Mouse (Mus musculus): ENCODE measurements around the gene Rell1. TPM values are rescaled to one million over a fixed set of nuclear protein-coding genes. Genes with fewer than 3 reads are reported as not detected.

The Rell1 gene
- total and polyA plus RNA-seq, 2 experiments: 5.7 to 8.4 TPM

GRCm38 (mm10) chr5:63936740-63937139, 32.0 kb downstream of the Rell1 start:
- H3K27me3 ChIP-seq (ENCODE audit: control insufficient read depth, insufficient read depth, low read length): no peaks in the 10 kb centered on the region
- H3K4me3 ChIP-seq (ENCODE audit: insufficient read depth, low read depth, low read length): no peak overlapping the region
- no peak for TF ChIP-seq CTCF (IDR thresholded peaks at IDR 0.05; ENCODE audit: low read depth, low read length)
- no peak for TF ChIP-seq POLR2A (IDR thresholded peaks at IDR 0.05; ENCODE audit: extremely low read depth, insufficient read depth, low read length)
- H3K79me2 ChIP-seq (ENCODE audit: control insufficient read depth, insufficient read depth, low read length): peaks cover 10% of the 10 kb centered on the region; the same call in 1 of the 2 replicates
- H3K36me3 ChIP-seq (ENCODE audit: control insufficient read depth, insufficient read depth, low read length): peaks cover 2% of the 10 kb centered on the region; the same call in 1 of the 2 replicates
- WGBS: 17% methylated on average over 6 of the region's 6 CpGs
- H3K4me1 ChIP-seq (ENCODE audit: control insufficient read depth, insufficient read depth, low read length): peaks cover 22% of the 10 kb centered on the region
- peak overlapping the region; percentile 75 for H3K27ac ChIP-seq (replicated peaks; ENCODE audit: insufficient read depth, low read depth, low read length)
- H3K9ac ChIP-seq (ENCODE audit: low read depth, low read length): no peak overlapping the region
- DNase-seq (ENCODE audit: extremely low read depth, low read depth, low spot score): peak; percentile 98

- Histone ChIP-seq H3K27ac (replicated peaks; ENCODE audit: insufficient read depth, low read depth, low read length) (no peak overlapping the region), H3K36me3 (ENCODE audit: control insufficient read depth, insufficient read depth, low read length) (peaks cover 2% of the 10 kb centered on the region; the same call in 1 of the 2 replicates), H3K27me3 (ENCODE audit: control insufficient read depth, insufficient read depth, low read length) (no peaks in the 10 kb centered on the region), H3K4me1 (ENCODE audit: control insufficient read depth, insufficient read depth, low read length) (peaks cover 22% of the 10 kb centered on the region), H3K9ac (ENCODE audit: low read depth, low read length) (no peak overlapping the region), H3K79me2 (ENCODE audit: control insufficient read depth, insufficient read depth, low read length) (peaks cover 6% of the 10 kb centered on the region; the same call in 1 of the 2 replicates), H3K4me3 (ENCODE audit: insufficient read depth, low read depth, low read length) (no peak overlapping the region)
- no peak for DNase-seq (ENCODE audit: extremely low read depth, low read depth, low spot score)
- no peak for TF ChIP-seq CTCF (IDR thresholded peaks at IDR 0.05; ENCODE audit: low read depth, low read length)
- TF ChIP-seq POLR2A (IDR thresholded peaks at IDR 0.05; ENCODE audit: extremely low read depth, insufficient read depth, low read length): no peak
- 78% methylated on average over 6 of the region's 6 CpGs for WGBS
Measured at GRCm38 (mm10) chr5:63935581-63935980, 33.1 kb downstream of the Rell1 start.

- Histone ChIP-seq H3K79me2 (ENCODE audit: control insufficient read depth, insufficient read depth, low read length) (peaks cover 6% of the 10 kb centered on the region; the same call in 1 of the 2 replicates), H3K27me3 (ENCODE audit: control insufficient read depth, insufficient read depth, low read length) (no peaks in the 10 kb centered on the region), H3K4me1 (ENCODE audit: control insufficient read depth, insufficient read depth, low read length) (peaks cover 14% of the 10 kb centered on the region), H3K27ac (replicated peaks; ENCODE audit: insufficient read depth, low read depth, low read length) (no peak overlapping the region), H3K9ac (ENCODE audit: low read depth, low read length) (no peak overlapping the region), H3K4me3 (ENCODE audit: insufficient read depth, low read depth, low read length) (no peak overlapping the region), H3K36me3 (ENCODE audit: control insufficient read depth, insufficient read depth, low read length) (peaks cover 8% of the 10 kb centered on the region; the same call in 1 of the 2 replicates)
- DNase-seq (ENCODE audit: extremely low read depth, low read depth, low spot score): no peak
- 71% methylated on average over 10 of the region's 10 CpGs for WGBS
- TF ChIP-seq CTCF (IDR thresholded peaks at IDR 0.05; ENCODE audit: low read depth, low read length): no peak
- TF ChIP-seq POLR2A (IDR thresholded peaks at IDR 0.05; ENCODE audit: extremely low read depth, insufficient read depth, low read length): no peak
Measured at GRCm38 (mm10) chr5:63932829-63933228, 35.9 kb downstream of the Rell1 start.

GRCm38 (mm10) chr5:63930824-63931358, 37.8 kb downstream of the Rell1 start:
- Histone ChIP-seq H3K36me3 (ENCODE audit: control insufficient read depth, insufficient read depth, low read length) (peaks cover 13% of the 10 kb centered on the region; the same call in 1 of the 2 replicates), H3K4me3 (ENCODE audit: insufficient read depth, low read depth, low read length) (no peak overlapping the region), H3K79me2 (ENCODE audit: control insufficient read depth, insufficient read depth, low read length) (peaks cover 6% of the 10 kb centered on the region; the same call in 1 of the 2 replicates), H3K4me1 (ENCODE audit: control insufficient read depth, insufficient read depth, low read length) (peaks cover 2% of the 10 kb centered on the region; the same call in 1 of the 2 replicates), H3K27ac (replicated peaks; ENCODE audit: insufficient read depth, low read depth, low read length) (no peak overlapping the region), H3K27me3 (ENCODE audit: control insufficient read depth, insufficient read depth, low read length) (no peaks in the 10 kb centered on the region), H3K9ac (ENCODE audit: low read depth, low read length) (no peak overlapping the region)
- DNase-seq (ENCODE audit: extremely low read depth, low read depth, low spot score): no peak
- TF ChIP-seq POLR2A (IDR thresholded peaks at IDR 0.05; ENCODE audit: extremely low read depth, insufficient read depth, low read length) (no peak), CTCF (IDR thresholded peaks at IDR 0.05; ENCODE audit: low read depth, low read length) (no peak)
- 88% methylated on average over 4 of the region's 4 CpGs for WGBS

GRCm38 (mm10) chr5:63925035-63925628, 43.6 kb downstream of the Rell1 start:
- peaks cover 5% of the 10 kb centered on the region; the same call in 1 of the 2 replicates for H3K4me1 ChIP-seq (ENCODE audit: control insufficient read depth, insufficient read depth, low read length)
- H3K9ac ChIP-seq (ENCODE audit: low read depth, low read length): no peak overlapping the region
- TF ChIP-seq CTCF (IDR thresholded peaks at IDR 0.05; ENCODE audit: low read depth, low read length) (no peak), POLR2A (IDR thresholded peaks at IDR 0.05; ENCODE audit: extremely low read depth, insufficient read depth, low read length) (no peak)
- H3K79me2 ChIP-seq (ENCODE audit: control insufficient read depth, insufficient read depth, low read length): no peaks in the 10 kb centered on the region
- H3K27me3 ChIP-seq (ENCODE audit: control insufficient read depth, insufficient read depth, low read length): no peaks in the 10 kb centered on the region
- H3K4me3 ChIP-seq (ENCODE audit: insufficient read depth, low read depth, low read length): no peak overlapping the region
- H3K27ac ChIP-seq (replicated peaks; ENCODE audit: insufficient read depth, low read depth, low read length): no peak overlapping the region
- H3K36me3 ChIP-seq (ENCODE audit: control insufficient read depth, insufficient read depth, low read length): peaks cover 13% of the 10 kb centered on the region; the same call in 1 of the 2 replicates
- DNase-seq (ENCODE audit: extremely low read depth, low read depth, low spot score): no peak
- WGBS: 93% methylated on average over 14 of the region's 14 CpGs
